Mouse (Mus musculus) megakaryocyte, embryonic 14.5 days (primary cell): ENCODE measurements around the gene Zfp276.

Experiments used
- FLI1 ChIP-seq: IDR thresholded peaks from 2 replicates; pipeline ENCODE4 v1.6.1; 2012; ENCODE audit warnings: low read length, inconsistent platforms, mixed read lengths
- GATA1 ChIP-seq: IDR thresholded peaks from 3 replicates; pipeline ENCODE4 v1.6.1; 2012; ENCODE audit warnings: mixed read lengths, low read length, inconsistent platforms, borderline replicate concordance

DNA sequence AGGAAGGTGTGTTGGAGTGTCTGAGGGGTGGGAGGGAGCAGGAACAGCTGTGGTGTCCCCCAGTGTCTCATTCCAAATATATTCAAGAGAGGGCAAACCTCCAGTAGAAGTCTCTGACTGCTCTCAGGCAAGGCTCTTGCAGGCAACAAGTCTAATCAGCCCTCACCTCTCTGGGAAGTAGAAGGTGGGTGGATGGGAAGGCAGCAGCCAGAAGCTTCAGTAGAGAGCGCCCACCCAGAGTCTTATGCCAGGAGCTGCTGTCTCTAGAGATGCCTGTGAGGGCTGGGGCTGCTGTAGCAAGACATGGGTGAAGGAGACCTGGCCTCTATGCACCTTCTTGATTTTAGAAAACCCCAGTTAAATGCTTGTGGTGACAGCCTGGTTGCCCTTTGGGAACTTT is 25.6 kb upstream of the Zfp276 start:
- no peak for TF ChIP-seq GATA1
- TF ChIP-seq FLI1 = no peak
